Mouse (Mus musculus) kidney, adult 2 months (tissue): Measurements from ENCODE around the gene Gm9999. TPM values are rescaled to one million over a fixed set of nuclear protein-coding genes. Genes with fewer than 3 reads are reported as not detected.

Experiments
- DNase-seq: peaks from one replicate; pipeline ENCODE4 v3.0.0; 2021
- H3K27ac ChIP-seq: fragments of 200-500 bp; 2 replicates; pipeline ENCODE4 v1.5.1; 2012; ENCODE audit warnings: low read depth, low read length, control low read depth, inconsistent platforms; ENCODE audit not compliant: insufficient read depth
- H3K27me3 ChIP-seq: fragments of 200-500 bp; replicated peaks from 2 replicates; pipeline ENCODE4 v1.6.1; 2012; ENCODE audit warnings: mild to moderate bottlenecking, moderate library complexity, low read length, inconsistent platforms; ENCODE audit not compliant: control insufficient read depth, insufficient read depth
- H3K36me3 ChIP-seq: fragments of 200-500 bp; 2 replicates; pipeline ENCODE4 v1.6.1; 2012; ENCODE audit warnings: mild to moderate bottlenecking, moderate library complexity, low read length, inconsistent platforms; ENCODE audit not compliant: control insufficient read depth, insufficient read depth
- H3K4me1 ChIP-seq: fragments of 200-500 bp; 2 replicates; pipeline ENCODE4 v1.6.1; 2011; ENCODE audit warnings: low read length; ENCODE audit not compliant: control insufficient read depth, insufficient read depth
- H3K4me3 ChIP-seq: fragments of 200-500 bp; 2 replicates; pipeline ENCODE4 v1.5.1; 2011; ENCODE audit warnings: mild to moderate bottlenecking, low read depth, low read length, control low read depth; ENCODE audit not compliant: insufficient read depth
- CTCF ChIP-seq: fragments of 200-500 bp; conservative IDR thresholded peaks from 2 replicates; pipeline ENCODE4 v1.5.1; 2011; ENCODE audit warnings: low read depth, mild to moderate bottlenecking, control low read depth, low read length, moderate library complexity, mixed read lengths; ENCODE audit not compliant: insufficient read depth, insufficient read length
- POLR2A ChIP-seq: fragments of 200-500 bp; IDR thresholded peaks from one replicate; pipeline ENCODE4 v1.6.1; 2011; ENCODE audit warnings: low read depth, low read length, control low read depth
- WGBS: fragments of 180-500 bp; shearing (Covaris S2); methylation state at CpG from one replicate; pipeline ENCODE4 v1.1.7; 2018; 5-methylcytosine and 5-hydroxymethylcytosine counted together
- polyA plus RNA-seq: library from polyadenylated mRNA; depleted of rRNA; stranded (reverse); fragments of >200 nt; gene quantifications from 2 replicates; pipeline ENCODE4 v1.2.3, GENCODE M21; 2012

Gene Gm9999
- polyA plus RNA-seq, 1 experiment: not detected

DNA sequence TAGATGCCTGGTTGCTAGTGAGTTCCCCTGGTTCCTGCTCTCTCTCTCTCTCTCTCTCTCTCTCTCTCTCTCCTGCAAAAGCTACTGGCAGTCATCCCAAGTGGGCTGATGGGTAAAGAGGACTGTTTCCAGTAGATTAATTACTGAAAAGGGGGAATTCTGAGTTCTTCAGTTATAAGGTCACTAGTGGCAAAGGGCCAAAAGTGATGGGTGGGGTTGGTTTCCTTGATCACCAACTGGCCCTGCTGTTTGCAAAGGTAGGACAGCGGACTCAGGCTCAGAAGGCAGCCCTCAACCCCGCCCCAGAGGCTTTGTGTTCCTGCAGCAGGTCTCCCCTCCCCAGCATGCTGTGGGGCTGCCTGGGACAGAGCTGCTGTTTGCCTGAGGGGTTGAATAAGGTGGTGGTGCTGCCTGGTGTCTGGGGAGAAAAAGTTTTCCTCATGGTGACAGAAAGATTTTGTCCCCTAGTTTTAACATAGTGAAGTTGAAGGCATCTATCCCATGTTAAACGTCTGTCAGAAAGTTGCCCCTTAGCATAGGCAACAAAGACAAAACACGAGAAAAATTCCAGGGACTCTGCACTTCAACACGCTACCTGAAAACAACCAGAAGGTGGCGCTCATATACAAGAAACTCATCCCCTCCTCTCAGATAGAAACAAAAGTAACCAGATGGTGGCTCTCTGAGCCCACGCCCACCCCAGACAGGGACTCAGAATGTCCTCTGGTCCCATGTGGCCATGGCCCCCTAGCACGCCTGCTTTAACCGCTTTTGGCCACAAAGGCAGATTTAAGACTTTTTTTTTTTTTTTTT lies 20.4 kb upstream of the Gm9999 start:
- under 1% methylated on average over 9 of the region's 9 CpGs for WGBS

DNA sequence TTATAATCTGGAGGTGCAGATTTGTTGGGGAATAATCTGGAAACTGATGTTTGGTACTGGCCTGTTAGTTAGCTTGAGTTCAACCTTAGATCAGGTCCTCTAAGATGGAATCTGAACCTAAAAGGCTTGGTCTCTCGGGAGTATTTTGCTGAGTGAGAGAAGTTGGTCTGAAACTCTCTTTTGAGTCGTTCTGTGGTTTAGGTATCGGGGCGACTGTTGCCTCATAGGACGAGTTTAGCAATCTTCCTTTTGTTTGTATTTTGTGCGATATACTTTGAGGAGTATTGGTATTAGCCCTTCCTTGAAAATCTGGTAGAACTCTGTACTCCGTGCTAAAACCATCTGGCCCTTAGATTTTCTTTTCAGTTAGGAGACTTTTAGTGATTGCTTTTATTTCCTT lies 19.3 kb upstream of the Gm9999 start:
- no peak overlapping the region for H3K27ac ChIP-seq
- no peaks in the 10 kb centered on the region for H3K27me3 ChIP-seq
- no peak overlapping the region for H3K4me3 ChIP-seq
- TF ChIP-seq CTCF (no peak), POLR2A (no peak)
- H3K36me3 ChIP-seq: no peaks in the 10 kb centered on the region
- WGBS: 87% methylated on average over 7 of the region's 7 CpGs
- H3K4me1 ChIP-seq: peaks cover 6% of the 10 kb centered on the region; the same call in 1 of the 2 replicates
- no peak for DNase-seq

More for the DNA sequence above, 20.4 kb upstream of the Gm9999 start:
- H3K27me3 ChIP-seq: no peaks in the 10 kb centered on the region
- peaks cover 6% of the 10 kb centered on the region; the same call in 1 of the 2 replicates for H3K4me1 ChIP-seq
- TF ChIP-seq POLR2A (no peak), CTCF (peak; percentile 54)
- peak; percentile 79 for DNase-seq
- peak overlapping the region; percentile 56; the same call in 1 of the 2 replicates for H3K27ac ChIP-seq
- H3K36me3 ChIP-seq: no peaks in the 10 kb centered on the region
- H3K4me3 ChIP-seq: no peak overlapping the region

DNA sequence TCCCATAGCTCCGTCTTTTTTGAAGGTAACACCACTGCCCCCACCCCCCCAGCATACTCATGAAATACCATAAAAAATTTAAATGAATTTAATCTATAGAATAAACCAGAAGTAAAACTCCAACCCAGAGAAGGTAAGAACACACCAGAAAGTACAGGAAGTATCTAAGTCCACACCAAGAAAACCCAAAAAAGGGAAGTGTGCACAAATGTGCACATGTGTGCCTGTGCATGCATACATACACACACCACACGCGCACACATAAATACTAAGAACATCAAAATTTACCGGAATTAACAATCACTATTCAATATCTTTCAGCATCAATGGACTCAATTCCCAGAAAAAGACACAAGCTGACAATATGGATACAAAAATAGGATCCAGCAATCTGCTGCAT lies 13.5 kb upstream of the Gm9999 start:
- no peak overlapping the region for H3K4me3 ChIP-seq
- H3K36me3 ChIP-seq: no peaks in the 10 kb centered on the region
- no peak for TF ChIP-seq POLR2A
- TF ChIP-seq CTCF: no peak
- no peaks in the 10 kb centered on the region for H3K4me1 ChIP-seq
- no peak overlapping the region for H3K27ac ChIP-seq
- H3K27me3 ChIP-seq: no peaks in the 10 kb centered on the region
- DNase-seq: no peak
- 91% methylated on average over 4 of the region's 4 CpGs for WGBS

DNA sequence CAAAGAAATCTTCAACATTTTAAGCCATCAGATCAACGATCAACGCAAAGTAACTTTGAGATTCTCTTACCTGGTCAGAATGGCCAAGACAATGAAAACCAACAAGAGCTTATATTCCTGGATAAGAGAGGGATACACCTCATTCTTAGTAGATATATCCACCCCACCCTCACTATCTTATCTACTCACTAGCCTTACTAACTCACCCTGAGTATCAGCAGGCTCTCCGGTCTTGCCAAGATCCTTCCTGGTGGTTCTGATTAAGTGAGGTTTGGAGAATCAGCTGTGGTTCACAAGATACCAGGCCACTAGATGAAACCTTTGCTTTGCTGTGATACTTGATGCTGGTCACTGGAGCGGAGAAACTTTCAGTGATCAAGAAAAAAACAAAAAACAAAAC lies 8.7 kb upstream of the Gm9999 start:
- DNase-seq: no peak
- Histone ChIP-seq H3K27ac (no peak overlapping the region), H3K4me3 (no peak overlapping the region), H3K27me3 (no peaks in the 10 kb centered on the region), H3K4me1 (no peaks in the 10 kb centered on the region), H3K36me3 (no peaks in the 10 kb centered on the region)
- 95% methylated on average over 4 of the region's 4 CpGs for WGBS
- TF ChIP-seq CTCF (no peak), POLR2A (no peak)

DNA sequence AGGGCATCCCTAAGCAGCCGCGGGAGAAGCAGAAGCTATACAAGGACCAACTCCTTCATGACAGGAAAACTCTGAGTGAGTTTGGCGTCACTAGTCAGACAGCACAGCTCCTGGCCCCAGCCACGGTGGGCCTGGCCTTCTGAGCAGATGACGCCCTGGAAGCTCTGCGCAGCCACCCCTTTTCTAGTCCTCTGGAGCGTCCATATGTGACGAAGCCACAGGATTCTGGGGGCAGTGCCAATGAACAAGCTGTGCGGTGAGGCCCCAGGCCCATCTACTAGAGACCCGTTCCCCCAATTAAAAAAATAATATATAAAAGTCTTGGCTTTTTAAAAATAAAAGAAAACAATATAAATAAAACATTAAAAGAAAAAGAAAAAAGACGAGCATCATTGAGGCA lies 7.9 kb upstream of the Gm9999 start:
- TF ChIP-seq POLR2A (no peak), CTCF (no peak)
- Histone ChIP-seq H3K4me1 (no peaks in the 10 kb centered on the region), H3K27me3 (no peaks in the 10 kb centered on the region), H3K4me3 (no peak overlapping the region), H3K36me3 (no peaks in the 10 kb centered on the region), H3K27ac (no peak overlapping the region)
- no peak for DNase-seq
- WGBS: 92% methylated on average over 11 of the region's 11 CpGs

DNA sequence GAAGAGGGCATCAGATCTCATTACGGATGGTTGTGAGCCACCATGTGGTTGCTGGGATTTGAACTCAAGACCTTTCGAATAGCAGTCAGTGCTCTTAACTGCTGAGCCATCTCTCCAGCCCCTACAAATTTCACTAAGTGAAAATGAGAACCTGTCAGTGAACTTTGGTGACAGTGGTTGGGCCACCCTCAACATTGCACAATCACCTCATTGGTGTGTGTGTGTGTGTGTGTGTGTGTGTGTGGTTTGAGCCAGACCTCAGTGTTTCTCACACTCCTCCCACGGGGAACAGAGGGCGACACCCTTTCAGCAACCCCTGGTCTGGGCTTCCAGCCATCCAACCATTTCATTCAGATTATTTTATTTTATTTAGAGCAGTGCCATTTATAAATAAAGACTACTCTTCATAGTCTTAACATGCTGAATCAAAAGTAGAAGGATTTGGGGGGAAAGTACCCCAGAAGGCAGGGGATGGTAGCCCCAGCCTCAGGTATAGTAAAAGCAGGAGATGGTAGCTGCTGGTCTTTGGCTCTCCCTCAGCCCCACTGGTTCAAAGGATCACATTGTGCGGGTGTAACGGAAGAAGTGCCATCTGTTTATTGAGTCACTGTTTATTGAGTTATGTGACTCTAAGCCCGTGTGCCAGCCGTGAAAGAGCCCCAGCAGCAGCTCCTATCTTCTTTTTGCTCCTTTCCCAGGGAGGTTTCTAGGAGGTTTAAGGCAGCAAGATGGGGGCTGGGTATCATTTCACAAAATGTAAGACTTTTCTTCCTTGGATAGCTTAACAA lies 2.5 kb downstream of the Gm9999 start:
- H3K36me3 ChIP-seq: no peaks in the 10 kb centered on the region
- no peak overlapping the region for H3K27ac ChIP-seq
- DNase-seq: no peak
- H3K4me1 ChIP-seq: no peaks in the 10 kb centered on the region
- H3K27me3 ChIP-seq: no peaks in the 10 kb centered on the region; the same call in 1 of the 2 replicates
- no peak overlapping the region for H3K4me3 ChIP-seq
- TF ChIP-seq CTCF: no peak
- no peak for TF ChIP-seq POLR2A
- 53% methylated on average over 8 of the region's 8 CpGs for WGBS

DNA sequence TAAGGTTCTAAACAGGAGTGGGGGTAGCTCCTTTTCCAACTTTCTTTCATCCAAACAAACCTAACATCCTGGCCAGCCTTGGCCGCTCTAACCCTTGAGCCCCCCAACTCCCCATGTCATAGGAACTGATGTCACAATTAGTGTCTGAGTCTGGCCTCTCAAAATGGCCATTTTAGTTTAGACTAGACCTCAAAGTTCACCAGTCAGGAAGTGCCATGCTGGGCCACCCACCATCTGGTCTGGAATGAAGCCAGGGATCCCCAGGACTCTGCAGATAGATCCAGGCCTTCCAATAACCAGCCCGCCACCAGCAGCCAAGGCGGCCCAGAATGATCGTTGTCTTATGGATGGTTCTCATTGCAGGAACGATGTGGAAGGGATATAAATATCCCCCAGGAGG lies 3.3 kb downstream of the Gm9999 start:
- Histone ChIP-seq H3K27me3 (no peaks in the 10 kb centered on the region; the same call in 1 of the 2 replicates), H3K4me3 (no peak overlapping the region), H3K4me1 (no peaks in the 10 kb centered on the region), H3K27ac (no peak overlapping the region), H3K36me3 (no peaks in the 10 kb centered on the region; the same call in 1 of the 2 replicates)
- DNase-seq: no peak
- WGBS: 47% methylated on average over 5 of the region's 5 CpGs
- TF ChIP-seq CTCF (no peak), POLR2A (no peak)
